Mouse (Mus musculus) CH12F3 (cell line): ENCODE results near the gene Gse1.

Experiments used
- in situ Hi-C: fragments of 300-500 bp; cut with MboI; formaldehyde crosslinking; loops from 2 replicates; pipeline ENCODE4 v1.14.3; 2020; ENCODE audit warnings: low sequenced_read_pairs

The Gse1 gene

GRCm38 (mm10) chr8:120506562-120506961 lies 278.3 kb downstream of the Gse1 start:
- in situ Hi-C loops = no loop called here

- in situ Hi-C loops = no loop called here
These were observed 279.0 kb downstream of the Gse1 start for GRCm38 (mm10) chr8:120507290-120507689.

- in situ Hi-C loops = no loop called here
These were observed 281.1 kb downstream of the Gse1 start for GRCm38 (mm10) chr8:120509136-120510034.

DNA sequence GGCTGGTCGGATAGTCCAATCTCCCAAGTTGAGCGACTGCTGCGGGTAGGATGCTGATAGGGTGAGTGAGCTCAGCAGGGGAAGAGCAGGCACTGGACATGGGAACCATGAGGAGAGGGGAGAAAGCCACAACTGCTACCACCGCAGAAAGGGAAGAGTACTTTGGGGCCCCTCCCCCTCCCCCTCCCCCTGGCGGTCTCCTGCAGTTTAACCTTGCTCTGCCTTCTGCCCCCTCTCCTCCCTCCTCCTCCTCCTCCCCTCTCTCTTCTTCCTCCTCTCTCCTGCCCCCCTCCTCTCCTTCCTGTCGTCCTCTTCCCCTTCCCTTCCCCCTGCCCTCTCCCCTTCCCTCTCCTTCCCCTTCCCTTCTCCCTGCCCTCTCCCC lies 281.8 kb downstream of the Gse1 start:
- in situ Hi-C loops = no loop called here

GRCm38 (mm10) chr8:120510863-120511457 lies 282.7 kb downstream of the Gse1 start:
- in situ Hi-C loops = no loop called here

DNA sequence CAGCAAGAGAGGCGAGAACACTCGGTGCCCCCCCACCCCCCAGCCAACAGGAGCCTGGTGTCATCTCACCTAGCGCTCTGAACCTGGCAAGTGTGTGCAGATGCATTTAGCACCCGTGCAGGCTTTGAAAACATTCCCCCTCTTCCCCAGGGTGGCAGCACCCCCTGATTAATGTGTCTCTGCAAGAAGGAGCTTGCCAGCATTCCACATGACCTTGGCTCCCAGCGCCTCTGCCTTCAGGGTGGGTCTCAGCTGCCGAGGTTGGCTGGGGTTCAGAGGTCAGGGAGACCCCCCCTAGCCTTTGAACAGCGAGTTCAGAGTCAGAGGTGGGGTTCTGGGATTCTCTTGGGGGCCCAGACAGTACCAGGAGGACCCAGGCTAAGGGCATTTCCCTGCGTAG lies 283.5 kb downstream of the Gse1 start:
- in situ Hi-C loops = no loop called here

DNA sequence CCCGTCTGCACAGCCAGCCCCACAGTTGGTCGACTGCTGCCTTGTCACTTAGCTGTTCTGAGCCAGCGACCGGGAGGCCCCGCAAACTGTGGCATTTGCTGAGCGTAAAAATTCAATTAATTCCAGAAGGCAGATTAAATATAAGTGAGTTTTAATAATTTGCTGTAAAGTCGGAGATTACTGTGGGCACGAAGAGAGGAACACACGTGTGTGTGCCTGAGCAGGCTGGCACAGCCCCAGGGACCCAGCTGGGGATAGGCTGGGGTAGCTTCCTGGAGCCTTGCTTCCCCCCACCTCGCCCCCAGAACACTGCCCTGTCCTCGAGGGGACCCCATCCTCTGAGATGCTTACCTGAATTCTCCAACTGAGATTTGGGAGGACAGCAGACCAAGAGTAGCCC lies 284.1 kb downstream of the Gse1 start:
- in situ Hi-C loops = no loop called here

GRCm38 (mm10) chr8:120513145-120513544 lies 284.9 kb downstream of the Gse1 start:
- in situ Hi-C loops = no loop called here

- in situ Hi-C loops = no loop called here
These were observed 285.6 kb downstream of the Gse1 start for GRCm38 (mm10) chr8:120513638-120514461.

GRCm38 (mm10) chr8:120515214-120515613 lies 287.0 kb downstream of the Gse1 start:
- in situ Hi-C loops = no loop called here

GRCm38 (mm10) chr8:120515650-120516049 lies 287.4 kb downstream of the Gse1 start:
- in situ Hi-C loops = no loop called here

DNA sequence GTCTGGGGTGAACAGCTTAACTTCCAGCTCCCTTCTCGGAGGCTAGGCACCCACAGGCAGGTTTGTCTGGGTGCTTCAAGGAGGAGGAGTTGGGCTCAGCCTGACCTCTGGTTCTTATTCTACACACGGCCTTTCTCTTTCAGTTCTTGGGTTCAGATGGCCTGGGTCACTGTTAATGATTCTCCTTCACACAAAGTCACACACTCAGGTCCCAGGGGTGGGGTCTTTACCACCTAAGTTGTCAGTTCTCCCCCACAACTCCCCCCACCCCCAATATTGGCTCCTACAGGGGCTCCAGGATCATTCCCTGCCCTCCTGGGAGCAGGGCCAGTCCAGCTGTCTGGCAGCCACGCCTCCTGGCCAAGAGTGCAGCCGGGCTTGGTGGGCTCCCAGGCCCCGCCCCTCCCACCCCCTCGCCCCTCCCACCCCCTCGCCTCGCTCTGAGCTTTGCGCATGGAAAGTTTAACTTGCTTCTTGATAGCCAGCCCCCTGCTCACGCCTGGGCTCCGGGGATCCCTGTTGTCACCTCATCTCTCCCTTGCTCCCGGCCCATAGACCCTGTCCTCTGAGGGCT lies 288.0 kb downstream of the Gse1 start:
- in situ Hi-C loops = no loop called here

GRCm38 (mm10) chr8:120517666-120518410 lies 289.6 kb downstream of the Gse1 start:
- in situ Hi-C loops = no loop called here

- in situ Hi-C loops = no loop called here
These were observed 290.7 kb downstream of the Gse1 start for GRCm38 (mm10) chr8:120518736-120519534.

GRCm38 (mm10) chr8:120520287-120520686 lies 292.0 kb downstream of the Gse1 start:
- in situ Hi-C loops = no loop called here

- in situ Hi-C loops = no loop called here
These were observed 292.7 kb downstream of the Gse1 start for GRCm38 (mm10) chr8:120520707-120521590.

- in situ Hi-C loops = no loop called here
These were observed 293.3 kb downstream of the Gse1 start for GRCm38 (mm10) chr8:120521591-120521965.

GRCm38 (mm10) chr8:120523641-120524040 lies 295.4 kb downstream of the Gse1 start:
- in situ Hi-C loops = no loop called here

- in situ Hi-C loops = no loop called here
These were observed 296.9 kb downstream of the Gse1 start for GRCm38 (mm10) chr8:120525135-120525534.
